Mouse (Mus musculus) adrenal gland, postnatal 25 days (tissue): ENCODE data around the gene Slamf9. TPM values are rescaled to one million over a fixed set of nuclear protein-coding genes. Genes with fewer than 3 reads are reported as not detected.
A peak's percentile ranks its signal among the peaks of the same experiment; 100 is the strongest.

Experiments
- DNase-seq: peaks from one replicate; pipeline ENCODE4 v3.0.0; 2021; ENCODE audit warnings: mixed read lengths
- total RNA-seq: library from RNA; stranded (reverse); gene quantifications from 2 replicates; pipeline ENCODE4 v1.2.3, GENCODE M21; 2021

Slamf9 gene
- total RNA-seq, 1 experiment from 2014 or later = 3.4 TPM

DNA sequence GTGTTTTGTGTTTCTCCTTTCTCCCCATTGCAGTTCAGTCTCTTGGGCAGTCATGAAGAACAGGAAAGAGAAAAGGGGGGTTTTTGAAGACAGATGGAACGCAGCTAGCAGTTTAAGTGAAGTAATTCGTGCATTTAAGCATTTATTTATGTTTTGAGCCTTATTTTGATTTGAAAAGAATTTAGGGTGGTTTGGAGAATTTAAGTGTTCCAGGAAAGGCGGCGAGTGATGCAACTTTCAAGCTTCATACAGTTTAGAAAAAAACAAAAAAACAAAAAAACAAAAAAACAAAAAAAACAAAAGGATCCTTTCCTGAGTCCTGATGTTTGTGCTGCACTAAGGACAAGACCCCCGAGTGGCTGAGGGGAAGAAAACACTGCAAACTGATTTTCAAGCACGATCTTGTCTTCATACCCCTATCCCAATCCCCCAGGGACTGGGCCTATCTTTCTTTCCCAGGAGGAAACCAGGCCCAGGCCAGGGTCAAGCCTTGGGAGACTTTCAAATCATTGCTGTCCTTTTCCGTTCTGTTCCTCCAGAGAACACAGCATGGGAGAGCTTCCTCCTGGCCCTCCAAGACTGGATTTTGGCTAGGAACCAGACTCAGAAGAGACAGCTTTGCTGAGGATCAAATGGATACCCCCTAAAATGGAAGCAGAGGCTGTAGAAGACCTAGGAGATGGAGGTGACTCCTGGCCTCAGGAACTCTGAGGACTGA is 39.6 kb downstream of the Slamf9 start:
- no peak for DNase-seq

DNA sequence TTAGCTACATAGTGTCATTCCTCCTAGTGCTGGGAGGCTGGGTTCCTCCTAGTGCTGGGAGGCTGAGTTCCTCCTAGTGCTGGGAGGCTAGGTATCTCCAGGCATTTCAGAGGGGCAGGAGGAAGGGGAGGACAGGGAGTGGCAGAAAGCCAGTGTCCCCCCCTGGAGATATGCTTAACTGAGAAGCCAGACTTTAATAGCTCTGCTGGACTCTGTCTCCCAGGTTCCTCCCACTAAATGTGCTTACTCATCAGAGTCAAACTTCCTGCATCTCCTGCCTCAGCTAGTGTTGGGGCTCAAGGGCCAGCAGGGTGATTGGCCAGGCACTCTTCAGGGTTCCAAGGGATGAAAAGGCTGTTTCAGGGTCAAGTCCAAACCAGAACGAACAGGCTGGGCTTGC is 40.2 kb downstream of the Slamf9 start:
- no peak for DNase-seq

DNA sequence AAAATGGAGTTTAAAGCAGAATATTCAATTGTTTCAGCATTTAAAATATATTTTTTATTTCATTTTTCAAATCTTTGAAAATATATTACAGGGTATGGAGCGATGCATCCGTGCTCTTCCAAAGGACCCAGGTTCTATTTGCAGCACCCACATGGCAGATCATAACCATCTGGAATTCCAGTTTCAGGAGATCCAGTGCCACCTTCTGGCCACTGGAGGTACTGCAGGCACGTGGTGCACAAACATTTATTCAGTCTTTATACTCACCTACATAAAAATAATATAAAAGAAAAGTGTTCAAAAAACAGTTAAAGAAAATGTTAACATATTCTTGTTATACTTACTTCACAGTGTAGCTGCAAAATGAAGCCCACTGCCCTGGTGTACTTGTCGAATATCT is 42.9 kb downstream of the Slamf9 start:
- DNase-seq = no peak

DNA sequence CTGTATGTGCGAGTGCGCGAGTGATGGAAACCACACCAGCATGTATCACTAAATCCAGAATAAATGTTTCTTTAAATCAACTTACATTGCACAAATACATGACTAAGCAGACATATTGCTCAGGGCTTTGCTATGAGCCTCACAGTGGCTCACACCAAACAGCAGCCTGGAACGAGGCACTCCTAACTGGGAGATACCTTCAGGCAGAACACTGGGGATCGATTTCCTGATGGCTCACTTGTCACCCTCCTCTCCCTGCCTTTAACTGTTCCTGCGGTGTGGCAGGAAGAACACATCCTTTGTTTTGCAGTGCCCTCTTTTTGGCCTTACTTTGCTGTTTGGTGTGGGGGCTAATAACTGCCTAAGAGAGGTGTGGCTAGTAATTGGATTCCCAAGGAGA is 44.5 kb downstream of the Slamf9 start:
- DNase-seq = no peak

DNA sequence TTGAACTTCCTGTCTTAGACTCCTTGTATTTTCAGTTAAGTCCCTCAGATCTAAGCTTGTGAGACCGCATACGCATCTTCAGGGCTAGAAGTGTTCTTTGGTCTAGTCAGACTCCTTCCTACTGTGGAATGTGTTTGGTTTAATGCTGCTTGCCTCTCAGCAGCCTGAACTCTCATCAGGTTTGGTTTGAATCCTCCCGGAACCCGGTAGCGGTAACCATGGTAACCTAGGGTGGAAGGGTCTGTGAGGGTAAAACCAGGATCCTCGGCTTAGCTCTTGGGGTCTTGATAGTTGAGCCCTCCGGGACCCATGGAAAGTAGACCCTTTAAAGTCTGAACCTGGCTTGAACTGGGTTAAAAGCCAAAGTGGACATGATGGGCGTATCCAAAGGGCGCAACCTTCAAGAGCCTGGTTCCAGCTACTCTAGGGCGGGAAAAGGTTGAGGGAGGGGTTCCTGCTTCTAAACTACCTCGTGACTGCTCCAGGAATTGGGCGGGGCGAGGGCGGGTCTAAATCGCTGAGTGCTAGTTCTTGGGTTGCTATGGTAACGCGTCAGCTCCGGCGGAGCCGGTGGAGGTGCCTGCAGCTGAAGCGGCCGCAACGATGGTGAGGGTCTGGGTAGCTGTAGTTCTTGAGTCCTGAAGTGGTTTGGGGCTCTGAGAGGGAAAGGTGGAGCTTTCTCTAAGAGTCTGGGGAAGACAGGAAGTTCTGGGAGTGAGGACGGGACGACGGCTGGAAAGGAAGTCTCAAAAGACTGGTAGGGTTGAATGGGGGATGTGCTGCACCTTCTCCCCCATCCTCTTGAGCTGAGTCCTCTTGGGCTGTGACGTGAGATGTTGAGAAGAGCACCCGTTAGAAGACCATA is 45.6 kb downstream of the Slamf9 start, which contains the start of gene Cfap45:
Gene Cfap45, plus strand, starts transcription at position 226 of the 865 bp plus-strand sequence.
- DNase-seq = peak; percentile 75

DNA sequence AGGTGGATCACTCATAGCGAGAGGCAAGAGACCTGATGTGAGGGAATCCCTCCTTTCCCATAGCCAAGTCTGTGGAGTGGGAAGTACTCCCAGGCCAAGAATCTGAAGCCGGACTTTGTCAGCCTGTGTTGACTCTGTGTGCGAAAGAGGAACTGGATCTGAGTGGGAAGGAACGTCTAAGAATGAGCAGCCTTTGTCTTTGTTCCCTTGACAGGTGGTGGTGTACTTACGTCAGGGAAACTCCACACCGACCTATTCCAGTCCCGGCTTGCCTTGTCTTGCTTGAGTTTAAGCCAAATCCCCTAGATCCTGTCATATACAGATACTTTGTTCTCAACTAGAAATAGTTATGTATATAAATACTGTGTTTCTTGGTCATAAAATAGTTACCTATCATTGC is 47.4 kb downstream of the Slamf9 start:
- DNase-seq = no peak

DNA sequence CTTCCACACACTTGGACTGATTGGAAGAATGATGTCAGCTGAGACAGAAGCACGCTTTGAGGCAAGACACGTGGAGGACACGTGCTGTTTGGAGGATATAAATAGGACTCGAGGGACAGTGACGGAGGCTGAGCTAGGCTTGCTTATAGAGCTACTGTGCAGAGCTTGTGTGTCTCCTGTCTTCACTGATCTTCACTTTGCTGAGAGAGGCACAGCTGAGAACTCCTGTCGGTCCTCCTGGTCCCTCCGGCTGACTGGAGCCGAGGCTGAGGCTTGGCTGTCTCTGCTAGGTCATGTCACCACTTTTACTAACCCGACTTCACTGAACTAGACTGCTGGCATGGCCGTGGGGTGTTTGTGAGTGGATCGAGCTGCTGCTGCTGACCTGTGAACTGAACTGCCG is 48.5 kb downstream of the Slamf9 start:
- DNase-seq = no peak

DNA sequence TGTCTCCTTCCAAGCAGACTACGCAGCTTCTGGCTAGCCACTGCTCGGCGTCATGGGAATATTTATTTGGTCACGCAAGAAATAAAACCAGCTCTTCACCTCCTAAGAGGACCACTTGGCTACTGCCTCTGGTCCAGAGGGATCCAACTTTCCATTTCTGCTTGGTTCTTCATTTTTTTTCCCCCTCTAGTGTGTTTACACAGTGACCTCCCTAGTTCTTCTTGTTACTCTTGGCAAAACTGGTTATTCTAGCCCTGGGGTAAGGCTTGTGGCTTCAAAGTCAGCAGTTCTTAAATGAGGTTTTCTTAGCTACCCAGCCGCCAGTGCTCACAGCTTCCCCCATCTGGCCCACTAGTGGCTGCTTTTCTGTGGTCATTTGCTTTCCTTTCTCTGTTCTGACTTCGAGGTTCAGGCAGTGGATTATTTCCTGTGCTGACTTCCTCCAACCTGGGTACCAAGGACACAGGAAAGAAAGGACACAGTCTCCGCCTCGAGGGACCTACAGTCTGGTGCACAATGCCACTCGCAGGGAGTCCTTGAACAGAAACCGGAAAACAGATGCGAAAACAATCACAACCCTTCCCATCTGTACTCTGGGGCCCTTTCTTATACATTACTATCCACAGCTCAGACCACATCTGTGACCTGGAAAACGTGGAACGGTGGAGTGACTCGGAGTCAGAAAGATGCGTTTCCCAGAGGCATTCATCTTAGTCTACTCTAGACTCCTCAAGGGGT is 50.0 kb downstream of the Slamf9 start:
- no peak for DNase-seq

DNA sequence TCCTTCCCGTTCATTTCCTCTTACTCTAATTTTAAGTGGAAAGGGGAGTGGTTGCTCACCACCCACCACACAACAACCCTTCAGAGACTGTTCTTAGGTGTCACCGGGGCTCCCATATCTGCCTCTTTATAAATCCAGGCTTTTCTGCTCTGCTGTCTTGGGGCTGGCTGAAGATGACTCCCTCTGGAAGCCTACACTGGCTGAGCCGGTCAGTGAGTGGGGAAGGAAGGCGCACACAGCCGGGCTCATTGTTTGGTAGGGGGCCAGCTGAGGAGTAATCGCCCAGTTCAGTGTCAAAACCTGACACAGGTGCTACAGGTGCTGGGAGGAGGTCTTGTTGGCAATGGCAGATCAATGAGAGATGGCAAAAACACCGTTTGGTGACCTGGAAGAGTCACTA is 50.8 kb downstream of the Slamf9 start:
- DNase-seq = no peak

DNA sequence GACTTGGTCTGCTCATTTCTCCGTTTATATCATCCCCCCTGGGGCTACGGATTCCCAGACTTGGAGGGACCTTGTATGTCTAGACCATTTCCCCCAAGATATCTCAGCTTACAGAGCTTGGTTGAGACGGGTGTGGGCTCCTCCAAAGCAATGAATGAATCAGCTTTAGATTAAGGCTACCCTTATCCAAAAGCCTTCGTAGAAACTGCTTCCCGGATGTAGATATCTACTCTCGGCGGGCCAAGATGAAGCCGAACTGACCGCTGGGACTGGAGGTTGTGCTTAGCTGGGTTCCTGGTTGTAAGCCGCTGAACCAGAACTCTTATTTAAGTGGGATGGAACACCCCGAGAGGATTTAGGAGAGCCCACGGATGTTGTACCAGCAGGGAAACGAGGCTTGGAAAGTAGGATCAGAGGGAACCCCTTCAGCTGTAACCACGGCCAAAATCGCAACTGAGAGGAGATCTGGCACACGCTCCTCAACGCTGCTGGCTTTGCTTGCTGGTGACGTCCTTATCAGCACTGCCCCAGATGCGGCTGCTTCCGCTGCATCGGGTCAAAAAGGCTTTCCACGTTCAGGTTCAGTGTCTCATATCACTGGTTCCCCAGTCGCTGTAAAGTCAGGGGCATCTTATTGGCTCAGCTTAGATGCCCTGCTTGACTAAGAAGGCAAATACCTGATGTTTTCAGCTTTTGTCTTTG is 51.4 kb downstream of the Slamf9 start:
- DNase-seq = no peak

DNA sequence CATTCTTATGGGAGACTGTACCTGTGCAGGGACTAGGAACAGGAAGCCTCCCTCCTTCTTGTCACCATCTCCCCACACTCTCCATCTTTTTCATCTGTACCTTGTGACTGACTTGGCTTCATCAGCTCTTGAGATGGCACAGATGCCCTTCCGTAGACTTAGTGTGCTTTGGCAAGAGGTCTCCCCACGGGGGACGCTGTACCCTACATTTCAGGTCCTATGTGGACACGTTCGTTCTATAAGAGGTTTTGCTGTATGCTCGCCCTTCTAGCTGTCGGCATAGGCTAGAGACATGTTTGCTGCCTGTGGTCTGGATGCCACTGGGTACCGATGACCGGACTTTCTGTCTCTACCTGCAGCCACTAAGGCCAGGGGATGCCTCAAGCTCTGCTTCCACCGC is 52.3 kb downstream of the Slamf9 start:
- DNase-seq = no peak

Other genes starting within 250 kb of the Slamf9 start
- 0.88 and 2.3 TPM in 2 replicates for gene Atp1a4, start 216.9 kb upstream of the Slamf9 start, total RNA-seq
- 33.7 and 48.7 TPM in 2 replicates for gene Igsf8, start 213.7 kb upstream of the Slamf9 start, total RNA-seq
- gene Atp1a2, start 177.3 kb upstream of the Slamf9 start, total RNA-seq = 110 and 122 TPM in 2 replicates
- gene Kcnj9, start 146.0 kb upstream of the Slamf9 start, total RNA-seq = 0.18 TPM in 1 of 2 replicates, not detected in the other
- gene Kcnj10, start 134.1 kb upstream of the Slamf9 start, total RNA-seq = 0.39 and 0.48 TPM in 2 replicates
- 11.8 and 13.1 TPM in 2 replicates for gene Pigm, start 98.8 kb upstream of the Slamf9 start, total RNA-seq
- gene Igsf9, start 6.4 kb downstream of the Slamf9 start, total RNA-seq = 2.9 and 3.6 TPM in 2 replicates
- 80.7 and 88.8 TPM in 2 replicates for gene Tagln2, start 24.7 kb downstream of the Slamf9 start, total RNA-seq
- gene Cfap45, start 45.4 kb downstream of the Slamf9 start, total RNA-seq = 1.3 TPM in 1 of 2 replicates, not detected in the other
- gene Vsig8, start 80.6 kb downstream of the Slamf9 start, total RNA-seq = 0.33 TPM in 1 of 2 replicates, not detected in the other
- gene Slamf8, start 115.2 kb downstream of the Slamf9 start, total RNA-seq = 0.24 TPM in 1 of 2 replicates, not detected in the other
- not detected in 2 replicates for gene Fcrl6, start 127.2 kb downstream of the Slamf9 start, total RNA-seq
- gene Dusp23, start 157.6 kb downstream of the Slamf9 start, total RNA-seq = 7.1 and 8.4 TPM in 2 replicates
- 3.1 TPM in 1 of 2 replicates, not detected in the other for gene Crp, start 222.7 kb downstream of the Slamf9 start, total RNA-seq